Mouse (Mus musculus) intestine, postnatal 0 days (tissue): ENCODE results near the gene 2210407C18Rik. TPM values are rescaled to one million over a fixed set of nuclear protein-coding genes. Genes with fewer than 3 reads are reported as not detected.

Experiments used
- ATAC-seq: fragments of 200-750 bp; cut with Nextera tagmentation; 2 replicates; pipeline ENCODE4 v1.8.0; 2017; ENCODE audit warnings: mild to moderate bottlenecking, moderate TSS enrichment, moderate library complexity
- H3K27ac ChIP-seq: fragments of 300-500 bp; sonication (generic); 2 replicates; pipeline ENCODE4 v1.5.1; 2014; ENCODE audit warnings: mild to moderate bottlenecking, low read depth, low read length, moderate library complexity
- H3K27me3 ChIP-seq: fragments of 300-500 bp; sonication (generic); replicated peaks from 2 replicates; pipeline ENCODE4 v1.6.1; 2014; ENCODE audit warnings: low read length, mixed read lengths; ENCODE audit not compliant: control insufficient read depth, insufficient read depth
- H3K36me3 ChIP-seq: fragments of 300-500 bp; sonication (generic); 2 replicates; pipeline ENCODE4 v1.6.1; 2014; ENCODE audit warnings: mild to moderate bottlenecking, moderate library complexity; ENCODE audit not compliant: control insufficient read depth, insufficient read depth
- H3K4me1 ChIP-seq: fragments of 300-500 bp; sonication (generic); replicated peaks from 2 replicates; pipeline ENCODE4 v1.6.1; 2014; ENCODE audit warnings: antibody characterized with exemption, low read length, mixed read lengths; ENCODE audit not compliant: control insufficient read depth, insufficient read depth
- H3K4me2 ChIP-seq: fragments of 300-500 bp; sonication (generic); replicated peaks from 2 replicates; pipeline ENCODE4 v1.6.1; 2014; ENCODE audit warnings: low read depth, mild to moderate bottlenecking, moderate library complexity
- H3K4me3 ChIP-seq: fragments of 300-500 bp; sonication (generic); 2 replicates; pipeline ENCODE4 v1.5.1; 2014; ENCODE audit warnings: low read depth, low read length
- H3K9ac ChIP-seq: fragments of 300-500 bp; sonication (generic); 2 replicates; pipeline ENCODE4 v1.6.1; 2014; ENCODE audit warnings: mild to moderate bottlenecking, low read depth, low read length
- H3K9me3 ChIP-seq: fragments of 300-500 bp; sonication (generic); 2 replicates; pipeline ENCODE4 v1.6.1; 2016; ENCODE audit warnings: mixed run types; ENCODE audit not compliant: control insufficient read depth
- CTCF ChIP-seq: sonication (generic); IDR thresholded peaks from 2 replicates; pipeline ENCODE4 v1.5.1; 2016; ENCODE audit warnings: low read depth, mild to moderate bottlenecking, control low read depth, antibody characterized with exemption, moderate library complexity
- WGBS: fragments of 180-500 bp; shearing (Covaris S2); extraction: QIAGEN DNeasy Blood & Tissue Kit; methylation state at CpG from one replicate; pipeline ENCODE4 v1.1.7; 2014; 5-methylcytosine and 5-hydroxymethylcytosine counted together
- polyA plus RNA-seq: library from polyadenylated mRNA; unstranded; fragments of >200 nt; fragmentation: Nextera tagmentation; extraction: Ambion mirVana; gene quantifications from 2 replicates; pipeline ENCODE4 v1.2.1, GENCODE M21; 2015

The 2210407C18Rik gene
- polyA plus RNA-seq, 1 experiment from 2014 or later = 24.5 TPM

- WGBS = 66% methylated on average over 3 of the region's 3 CpGs
- Histone ChIP-seq H3K9ac (no peak overlapping the region), H3K4me2 (no peak overlapping the region), H3K9me3 (no peaks in the 10 kb centered on the region), H3K4me1 (no peaks in the 10 kb centered on the region), H3K27me3 (peaks cover 23% of the 10 kb centered on the region), H3K27ac (no peak overlapping the region), H3K4me3 (no peak overlapping the region), H3K36me3 (no peaks in the 10 kb centered on the region)
- no peak for TF ChIP-seq CTCF
- ATAC-seq = no peak
Observed at GRCm38 (mm10) chr11:58588620-58589250, 27.1 kb downstream of the 2210407C18Rik start.

DNA sequence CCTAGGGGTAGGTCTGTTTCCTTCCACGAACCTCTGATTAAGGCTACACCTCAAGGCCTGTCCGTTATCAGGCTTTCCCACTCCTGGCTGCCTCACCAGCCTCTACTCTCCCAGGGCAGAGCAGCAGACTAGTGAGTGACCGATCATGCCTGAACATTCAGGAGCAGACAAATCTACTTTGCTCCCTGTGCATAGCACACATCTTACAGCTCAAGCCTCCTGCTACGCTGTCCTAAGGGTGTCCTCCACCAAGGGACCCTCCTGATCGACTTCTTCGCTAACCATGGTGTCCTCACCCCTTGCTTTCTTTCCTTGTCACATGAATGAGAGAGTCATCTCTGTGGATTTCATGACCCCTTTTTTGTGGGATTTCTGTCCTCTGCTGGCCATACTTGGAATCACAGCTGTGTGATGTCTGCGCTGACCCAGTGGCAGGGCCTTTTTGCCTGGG is 28.0 kb downstream of the 2210407C18Rik start:
- Histone ChIP-seq H3K27me3 (peaks cover 17% of the 10 kb centered on the region; the same call in 1 of the 2 replicates), H3K4me3 (no peak overlapping the region), H3K4me2 (no peak overlapping the region), H3K9me3 (no peaks in the 10 kb centered on the region), H3K4me1 (no peaks in the 10 kb centered on the region), H3K27ac (no peak overlapping the region), H3K36me3 (no peaks in the 10 kb centered on the region), H3K9ac (no peak overlapping the region)
- ATAC-seq = no peak
- TF ChIP-seq CTCF = peak; percentile 81
- WGBS = 72% methylated on average over 7 of the region's 7 CpGs

GRCm38 (mm10) chr11:58578636-58579035 is 37.2 kb downstream of the 2210407C18Rik start:
- no peak for ATAC-seq
- H3K9me3 ChIP-seq = no peaks in the 10 kb centered on the region
- no peak overlapping the region for H3K27ac ChIP-seq
- H3K9ac ChIP-seq = no peak overlapping the region
- H3K4me2 ChIP-seq = no peak overlapping the region
- 80% methylated on average over 8 of the region's 8 CpGs for WGBS
- no peaks in the 10 kb centered on the region for H3K4me1 ChIP-seq
- no peak overlapping the region for H3K4me3 ChIP-seq
- H3K36me3 ChIP-seq = no peaks in the 10 kb centered on the region
- peaks cover 7% of the 10 kb centered on the region; the same call in 1 of the 2 replicates for H3K27me3 ChIP-seq
- TF ChIP-seq CTCF = no peak

DNA sequence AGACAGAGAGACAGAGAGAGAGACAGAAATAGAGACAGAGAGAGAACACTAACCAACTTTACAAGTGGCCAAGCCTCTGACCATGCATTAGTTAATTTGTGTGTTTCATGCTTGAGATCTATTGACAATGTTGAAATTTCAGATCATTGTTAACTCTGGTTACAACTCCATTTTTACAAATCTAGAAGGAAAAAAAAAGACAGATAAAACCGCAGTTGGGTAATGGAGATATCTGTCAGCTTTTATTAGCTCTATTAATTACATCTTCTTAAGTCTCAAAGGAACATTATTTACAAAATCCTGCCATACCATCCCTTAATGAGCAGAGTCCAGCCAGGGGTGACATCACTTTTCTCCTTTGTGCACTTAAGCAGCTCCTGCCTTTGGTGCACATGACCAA is 38.4 kb downstream of the 2210407C18Rik start, which contains the start of gene Olfr325:
TSS of gene Olfr325 (plus strand) at position 301 of the 400 bp plus-strand sequence.
- H3K9ac ChIP-seq = no peak within 1 kb of the TSS
- ATAC-seq = no peak
- no peak within 1 kb of the TSS for H3K4me3 ChIP-seq
- H3K27me3 ChIP-seq = peaks cover 7% of the 10 kb centered on the region; the same call in 1 of the 2 replicates
- H3K4me1 ChIP-seq = no peaks in the 10 kb centered on the region
- 49% methylated on average over 1 of the region's 1 CpGs for WGBS
- no peak within 1 kb of the TSS for H3K27ac ChIP-seq
- no peak within 1 kb of the TSS for H3K4me2 ChIP-seq
- H3K9me3 ChIP-seq = no peaks in the 10 kb centered on the region
- no peak for TF ChIP-seq CTCF
- no peaks in the 10 kb centered on the region for H3K36me3 ChIP-seq

DNA sequence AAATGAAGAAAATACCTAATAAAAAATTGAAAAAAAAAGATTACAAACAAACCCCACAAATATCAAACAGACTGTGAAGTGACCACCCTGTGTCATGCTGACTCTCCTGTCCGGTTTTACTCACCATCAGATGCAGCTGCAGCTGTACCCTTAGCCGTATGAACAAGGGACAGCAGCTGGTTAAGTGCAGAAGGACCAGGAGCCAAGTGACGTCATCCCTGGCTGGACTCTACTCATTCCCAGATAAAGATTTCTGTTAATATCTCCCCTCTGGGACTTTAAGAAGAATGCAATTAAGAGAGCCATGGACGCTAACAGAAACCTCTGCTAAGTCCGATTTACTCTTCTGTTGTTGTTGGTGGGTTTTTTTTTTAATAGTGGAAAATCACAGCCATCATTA is 45.5 kb downstream of the 2210407C18Rik start, which contains the start of gene Olfr224:
TSS of gene Olfr224 (minus strand) at position 149 of the 400 bp plus-strand sequence.
- ATAC-seq = no peak
- Histone ChIP-seq H3K36me3 (no peaks in the 10 kb centered on the region), H3K4me1 (no peaks in the 10 kb centered on the region), H3K9me3 (no peaks in the 10 kb centered on the region), H3K9ac (no peak within 1 kb of the TSS), H3K27ac (no peak within 1 kb of the TSS), H3K27me3 (no peaks in the 10 kb centered on the region), H3K4me2 (no peak within 1 kb of the TSS), H3K4me3 (no peak within 1 kb of the TSS)
- 67% methylated on average over 5 of the region's 5 CpGs for WGBS
- TF ChIP-seq CTCF = no peak

Other genes starting within 250 kb of the 2210407C18Rik start
- gene Lypd8, start 237.0 kb downstream of the 2210407C18Rik start, polyA plus RNA-seq = 1,454 and 1,717 TPM in 2 replicates
- gene 1810065E05Rik, start 195.0 kb downstream of the 2210407C18Rik start, polyA plus RNA-seq = 0.77 and 4.8 TPM in 2 replicates
- not detected in 2 replicates for gene Gm12253, start 183.5 kb downstream of the 2210407C18Rik start, polyA plus RNA-seq
- not detected in 2 replicates for gene Lypd9, start 163.2 kb downstream of the 2210407C18Rik start, polyA plus RNA-seq
- gene Olfr30, start 153.8 kb downstream of the 2210407C18Rik start, polyA plus RNA-seq = not detected in 2 replicates
- gene Olfr332, start 123.5 kb downstream of the 2210407C18Rik start, polyA plus RNA-seq = not detected in 2 replicates
- not detected in 2 replicates for gene Olfr331, start 113.5 kb downstream of the 2210407C18Rik start, polyA plus RNA-seq
- not detected in 2 replicates for gene Olfr330, start 81.2 kb downstream of the 2210407C18Rik start, polyA plus RNA-seq
- not detected in 2 replicates for gene Olfr329-ps, start 69.7 kb downstream of the 2210407C18Rik start, polyA plus RNA-seq
- not detected in 2 replicates for gene Olfr328, start 60.4 kb downstream of the 2210407C18Rik start, polyA plus RNA-seq
- gene Olfr224, start 45.5 kb downstream of the 2210407C18Rik start, polyA plus RNA-seq = not detected in 2 replicates
- not detected in 2 replicates for gene Olfr325, start 38.3 kb downstream of the 2210407C18Rik start, polyA plus RNA-seq
- gene Olfr324, start 21.0 kb downstream of the 2210407C18Rik start, polyA plus RNA-seq = not detected in 2 replicates
- gene Olfr323, start 14.4 kb upstream of the 2210407C18Rik start, polyA plus RNA-seq = not detected in 2 replicates
- not detected in 2 replicates for gene Trim58, start 24.4 kb upstream of the 2210407C18Rik start, polyA plus RNA-seq
- not detected in 2 replicates for gene Olfr322, start 42.7 kb upstream of the 2210407C18Rik start, polyA plus RNA-seq
- gene Olfr320, start 65.0 kb upstream of the 2210407C18Rik start, polyA plus RNA-seq = not detected in 2 replicates
- gene Olfr319, start 83.1 kb upstream of the 2210407C18Rik start, polyA plus RNA-seq = not detected in 2 replicates
- not detected in 2 replicates for gene Olfr318, start 107.9 kb upstream of the 2210407C18Rik start, polyA plus RNA-seq
- gene Olfr317, start 123.1 kb upstream of the 2210407C18Rik start, polyA plus RNA-seq = not detected in 2 replicates
- not detected in 2 replicates for gene Olfr316, start 136.7 kb upstream of the 2210407C18Rik start, polyA plus RNA-seq
- not detected in 2 replicates for gene Olfr315, start 157.1 kb upstream of the 2210407C18Rik start, polyA plus RNA-seq
- not detected in 2 replicates for gene Olfr314, start 166.9 kb upstream of the 2210407C18Rik start, polyA plus RNA-seq
- gene Fam183b, start 185.9 kb upstream of the 2210407C18Rik start, polyA plus RNA-seq = 1.9 and 4.1 TPM in 2 replicates
- not detected in 2 replicates for gene Olfr313, start 198.9 kb upstream of the 2210407C18Rik start, polyA plus RNA-seq
- gene Olfr312, start 213.2 kb upstream of the 2210407C18Rik start, polyA plus RNA-seq = not detected in 2 replicates
- not detected in 2 replicates for gene Olfr311, start 223.2 kb upstream of the 2210407C18Rik start, polyA plus RNA-seq
- gene Gm12258, start 231.1 kb upstream of the 2210407C18Rik start, polyA plus RNA-seq = 1.6 and 1.9 TPM in 2 replicates